Mouse (Mus musculus) olfactory bulb, adult 2 months (tissue): ENCODE measurements at regions not wholly inside any gene's neighbourhood (a gene's known extent, or its start where the extent isn't known, plus 50 kb on each side); places are given as distances from the start of the nearest gene placed in this dataset.

ENCODE experiments used
- CTCF ChIP-seq: fragments of 200-500 bp; IDR thresholded peaks from 2 replicates; pipeline ENCODE4 v1.5.1; 2012; ENCODE audit warnings: low read depth, mild to moderate bottlenecking, low read length, moderate library complexity; ENCODE audit not compliant: insufficient read depth
- POLR2A ChIP-seq: fragments of 200-500 bp; IDR thresholded peaks from 2 replicates; pipeline ENCODE4 v1.6.1; 2012; ENCODE audit warnings: mild to moderate bottlenecking, low read depth, low read length, moderate library complexity; ENCODE audit not compliant: insufficient read depth

- no peak for TF ChIP-seq CTCF
- no peak for TF ChIP-seq POLR2A
These were observed 150.2 kb upstream of the Spred2 start for GRCm38 (mm10) chr11:19774010-19774409.
